Mouse (Mus musculus): Measurements from ENCODE around the gene Nthl1.
"Not testable (repeated sequence)": the region's sequence is repeated elsewhere in the genome, so short reads cannot be mapped to it uniquely, and the experiment has no call there.

Nthl1 gene

DNA sequence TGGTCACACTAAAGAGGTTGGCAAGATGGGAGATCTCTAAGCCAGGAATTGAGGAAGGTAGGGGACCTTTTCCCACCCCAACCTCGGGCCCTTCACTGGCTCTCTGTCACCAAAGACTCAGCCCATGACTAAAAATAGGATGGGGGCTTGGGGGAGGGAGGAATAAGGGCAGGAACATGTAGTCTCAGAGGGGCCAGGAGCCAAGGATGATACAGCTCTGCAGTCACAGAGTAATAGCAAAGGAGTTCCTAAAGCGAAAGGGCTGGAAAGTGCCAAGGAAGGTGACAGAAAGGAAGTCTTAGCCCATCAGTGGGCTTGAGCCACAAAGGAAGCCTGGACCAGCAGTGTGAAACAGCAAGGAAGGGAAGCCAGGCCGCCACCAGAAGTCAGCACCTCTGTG lies 19.4 kb downstream of the Nthl1 start:
- DNase-seq = no peak

DNA sequence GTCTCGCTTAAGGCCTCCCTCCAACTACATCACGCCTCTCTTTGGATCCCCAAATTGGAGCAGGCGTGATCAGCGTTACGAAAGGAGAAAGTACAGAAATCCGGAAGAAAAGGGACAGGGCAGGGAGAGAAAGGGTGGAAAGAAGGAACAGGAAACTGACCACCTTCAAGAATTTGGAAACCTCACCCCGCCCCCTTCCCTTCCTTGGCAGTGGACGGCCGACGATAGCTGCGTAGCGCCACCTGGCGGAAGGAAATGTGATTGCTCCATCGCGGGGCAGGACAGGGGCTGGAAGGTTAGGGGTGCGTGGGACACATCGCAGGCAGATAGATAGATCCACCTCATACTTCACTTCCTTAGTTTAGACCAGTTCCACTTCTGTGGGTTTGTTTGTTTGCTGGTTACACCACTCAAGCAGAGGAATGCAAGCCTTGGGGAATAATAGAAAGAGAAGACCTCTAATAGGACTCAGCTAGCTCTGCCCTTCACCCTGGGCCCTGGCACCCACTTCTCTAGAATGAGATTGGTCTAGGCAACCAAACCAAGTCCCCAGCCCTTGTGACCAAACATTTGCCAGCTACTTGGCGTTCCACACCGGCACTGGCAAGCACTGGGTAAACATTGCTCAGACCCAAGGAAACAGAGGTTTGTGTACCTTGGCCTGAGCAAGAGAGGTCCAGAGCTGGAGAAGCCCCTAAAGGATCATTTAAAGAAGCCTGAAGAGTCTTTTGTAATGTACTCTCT lies 21.7 kb downstream of the Nthl1 start:
- peak; percentile 77 to 92 for DNase-seq

DNA sequence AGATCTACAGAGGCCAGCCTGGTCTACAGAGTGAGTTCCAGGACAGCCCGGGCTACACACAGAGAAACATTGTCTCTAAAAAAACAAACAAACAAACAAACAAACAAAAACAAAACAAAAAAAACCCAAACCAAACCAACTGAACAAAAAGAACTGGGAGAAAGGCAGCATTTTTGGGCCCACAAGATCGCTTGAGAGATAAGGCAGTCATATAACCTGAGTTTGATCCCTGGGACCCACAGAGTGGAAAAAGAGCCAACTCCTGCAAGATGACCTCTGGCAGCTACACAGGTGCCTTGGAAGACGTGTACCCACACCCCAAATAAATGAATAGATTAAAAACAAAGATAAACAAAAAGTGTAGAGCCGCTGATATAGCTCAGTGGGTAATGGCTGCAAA lies 22.5 kb downstream of the Nthl1 start:
- no peak for DNase-seq

DNA sequence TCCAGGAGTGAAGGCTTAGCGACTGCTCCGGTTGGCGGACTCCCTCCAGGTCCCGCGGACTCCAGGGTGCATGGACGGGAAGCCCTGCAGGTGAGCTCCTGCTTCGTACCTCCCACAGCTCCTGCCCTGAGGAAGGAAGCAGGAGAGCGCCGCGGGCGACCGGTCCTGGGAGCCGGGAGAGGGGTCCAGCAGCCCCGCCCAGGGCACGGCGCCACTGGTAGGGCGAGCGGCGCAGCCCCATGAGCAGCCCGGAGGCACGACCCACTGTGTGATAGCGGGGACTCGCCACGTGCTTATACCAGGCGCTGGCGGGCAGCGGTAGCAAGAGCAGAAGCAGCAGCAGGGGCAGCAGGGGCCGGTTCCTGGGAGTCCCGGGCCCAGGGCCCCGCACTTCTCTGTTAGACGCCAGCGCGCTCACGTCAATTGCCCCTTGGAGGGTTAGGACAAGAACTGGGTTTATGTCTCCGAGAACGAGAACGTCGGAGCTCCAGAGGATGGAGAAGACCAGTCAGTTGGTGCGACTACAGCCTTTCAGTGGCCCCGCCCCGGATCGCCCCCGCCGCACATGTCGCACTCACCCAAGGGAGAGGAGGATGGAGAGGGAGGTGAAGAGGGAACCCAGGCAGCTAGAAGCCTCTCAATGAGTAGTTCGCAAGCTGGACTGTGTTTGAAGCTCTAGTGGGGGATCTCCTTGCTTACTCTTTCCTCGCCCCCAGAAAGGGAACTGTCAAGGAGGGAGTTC lies 25.7 kb downstream of the Nthl1 start, which contains the start of gene Npw:
Gene Npw, minus strand, starts transcription at position 441 of the 742 bp plus-strand sequence.
- DNase-seq = peak in 1 of 2 experiments; percentile 52

DNA sequence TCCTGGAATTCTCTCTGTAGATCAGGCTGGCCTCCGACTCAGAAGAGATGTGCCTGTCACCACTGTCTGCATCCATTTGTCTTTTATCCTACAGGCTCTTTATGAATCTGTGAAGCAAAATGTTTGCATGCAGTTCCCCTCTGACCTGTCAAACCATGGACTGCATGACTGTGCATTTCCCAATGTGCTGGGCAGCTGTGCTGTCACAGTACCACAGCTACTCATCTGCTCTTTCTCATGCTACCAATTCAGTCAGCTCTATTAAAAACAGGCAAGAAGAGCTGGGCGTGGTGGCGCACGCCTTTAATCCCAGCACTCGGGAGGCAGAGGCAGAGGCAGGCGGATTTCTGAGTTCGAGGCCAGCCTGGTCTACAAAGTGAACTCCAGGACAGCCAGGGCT lies 34.5 kb downstream of the Nthl1 start:
- not testable (repeated sequence) for DNase-seq

DNA sequence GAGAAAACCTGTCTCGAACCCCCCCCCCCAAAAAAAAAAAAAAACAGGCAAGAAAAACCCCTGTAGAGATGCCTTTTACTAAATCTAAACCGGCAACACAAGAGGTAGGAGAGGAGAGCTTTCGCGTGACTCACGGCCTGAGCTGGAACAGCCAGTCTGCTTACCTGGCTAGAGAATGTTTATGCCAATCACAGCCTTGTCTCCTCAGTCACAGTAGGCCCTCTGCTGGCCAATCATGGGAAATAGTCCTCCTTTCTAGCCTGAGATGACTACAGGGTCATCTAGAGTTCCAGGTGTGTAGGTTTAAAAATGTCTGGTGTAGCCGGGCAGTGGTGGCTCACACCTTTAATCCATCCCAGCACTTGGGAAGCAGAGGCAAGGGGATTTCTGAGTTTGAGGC lies 34.9 kb downstream of the Nthl1 start:
- peak; percentile 83 to 86 for DNase-seq

DNA sequence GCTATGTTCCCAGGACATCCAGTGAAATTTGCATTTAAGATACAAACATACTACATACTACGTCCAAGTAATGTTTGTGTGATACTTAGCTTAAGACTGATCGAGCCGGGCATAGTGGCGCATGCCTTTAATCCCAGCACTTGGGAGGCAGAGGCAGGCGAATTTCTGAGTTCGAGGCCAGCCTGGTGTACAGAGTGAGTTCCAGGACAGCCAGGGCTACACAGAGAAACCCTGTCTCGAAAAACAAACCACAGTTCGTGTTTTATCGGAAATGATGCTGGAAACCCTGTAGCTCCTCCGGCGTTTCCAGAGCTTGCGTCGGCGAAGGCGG lies 36.7 kb downstream of the Nthl1 start:
- not testable (repeated sequence) for DNase-seq

DNA sequence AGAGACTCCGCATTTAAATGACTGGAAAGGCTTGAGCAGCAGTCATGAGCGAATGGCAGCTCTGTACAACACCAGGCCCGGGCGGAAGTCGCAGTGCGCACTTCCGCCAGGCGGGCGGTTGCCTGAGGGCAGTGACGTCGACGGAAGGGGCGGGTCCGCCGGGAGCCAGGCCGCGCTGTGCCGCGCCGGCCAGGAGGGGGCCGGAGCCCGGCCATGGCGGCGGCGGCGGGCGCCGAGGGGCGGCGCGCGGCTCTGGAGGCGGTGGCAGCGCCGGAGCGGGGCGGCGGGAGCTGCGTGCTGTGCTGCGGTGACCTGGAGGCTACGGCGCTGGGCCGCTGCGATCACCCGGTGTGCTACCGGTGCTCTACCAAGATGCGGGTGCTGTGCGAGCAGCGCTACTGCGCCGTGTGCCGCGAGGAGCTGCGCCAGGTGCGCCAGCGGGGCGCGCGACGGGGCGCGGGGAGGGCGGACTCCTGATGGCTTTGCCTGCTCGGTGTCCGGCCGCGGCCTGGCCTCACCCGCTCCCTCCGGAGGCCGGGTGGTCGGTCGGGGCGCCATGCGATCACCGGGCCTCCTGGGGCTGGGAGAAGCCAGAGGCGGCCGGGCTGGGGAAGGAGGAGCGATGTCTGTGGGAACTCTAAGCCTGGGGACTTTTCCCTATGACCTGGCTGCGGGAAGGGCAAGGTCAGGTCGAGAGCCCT lies 37.2 kb downstream of the Nthl1 start, which contains the start of gene Zfp598:
Gene Zfp598, plus strand, starts transcription at position 143 of the 701 bp plus-strand sequence.
- DNase-seq = peak; percentile 96 to 99

DNA sequence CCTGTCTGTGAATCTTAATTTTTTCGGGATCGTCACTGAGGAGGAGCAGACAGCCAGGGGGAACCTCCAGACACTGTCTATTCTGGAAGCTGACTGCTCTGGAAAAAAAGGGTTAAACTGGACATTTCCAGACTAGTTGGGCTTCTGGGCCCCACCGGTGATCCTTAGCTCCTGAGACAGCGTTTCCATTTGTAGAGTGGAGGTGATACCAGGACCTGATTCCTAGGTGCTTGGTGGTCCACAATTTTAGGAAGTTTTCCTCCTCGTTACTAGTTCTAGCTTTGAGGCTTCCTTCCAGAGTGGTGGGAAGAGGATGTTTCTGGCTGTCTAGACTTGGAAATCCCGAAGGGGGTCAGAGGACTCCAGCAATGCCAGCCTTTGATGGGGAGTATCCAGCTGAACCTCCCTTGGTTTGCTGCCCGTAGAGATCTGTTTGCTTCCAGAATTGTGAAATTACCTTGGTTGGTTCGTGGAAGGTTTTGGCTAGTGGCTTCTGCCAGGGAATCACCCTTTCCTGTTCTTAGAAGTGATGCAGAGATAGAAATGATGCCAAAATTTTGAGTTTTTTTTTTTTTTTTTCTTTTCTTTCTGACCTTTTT lies 37.9 kb downstream of the Nthl1 start:
- DNase-seq = no peak

DNA sequence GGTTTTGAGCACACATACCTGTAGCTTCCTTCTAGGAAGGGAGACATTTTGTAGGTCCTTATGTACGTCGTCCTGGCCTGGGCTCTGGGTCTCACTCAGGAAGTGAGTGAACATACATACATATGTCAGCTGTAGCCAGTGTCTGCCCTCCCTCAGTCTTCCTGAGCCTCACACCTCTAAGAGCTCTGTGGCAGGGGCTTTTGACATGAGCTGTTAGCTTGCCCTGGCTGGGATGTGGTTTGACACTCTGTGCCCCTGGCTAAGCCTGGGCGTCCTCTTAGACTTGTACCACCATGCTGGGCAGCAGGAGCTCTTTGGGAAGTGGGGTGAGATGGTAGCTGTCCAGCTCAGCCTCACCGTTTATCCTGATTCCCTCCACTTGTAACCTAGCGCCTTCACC lies 38.9 kb downstream of the Nthl1 start:
- DNase-seq = no peak

DNA sequence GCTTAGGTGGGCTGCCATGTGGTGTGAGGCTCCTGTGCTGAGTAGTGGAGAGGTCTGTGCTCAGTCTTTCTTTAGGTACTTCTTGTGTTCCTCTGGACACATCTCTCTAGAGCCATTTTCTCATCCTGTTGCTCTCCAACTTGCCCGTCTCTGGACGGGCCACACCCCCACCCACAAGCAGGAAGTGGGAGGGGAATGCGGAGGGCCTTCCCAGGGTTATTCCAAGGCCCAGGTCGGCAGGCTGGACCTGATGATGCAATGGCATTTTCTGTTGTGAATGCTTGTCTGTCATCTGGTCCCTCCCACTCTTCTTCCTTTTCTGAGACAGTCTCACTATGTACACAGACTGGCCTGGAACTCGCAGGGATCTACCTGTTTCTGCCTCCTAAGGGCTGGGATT lies 39.7 kb downstream of the Nthl1 start:
- peak; percentile 79 to 81 for DNase-seq

DNA sequence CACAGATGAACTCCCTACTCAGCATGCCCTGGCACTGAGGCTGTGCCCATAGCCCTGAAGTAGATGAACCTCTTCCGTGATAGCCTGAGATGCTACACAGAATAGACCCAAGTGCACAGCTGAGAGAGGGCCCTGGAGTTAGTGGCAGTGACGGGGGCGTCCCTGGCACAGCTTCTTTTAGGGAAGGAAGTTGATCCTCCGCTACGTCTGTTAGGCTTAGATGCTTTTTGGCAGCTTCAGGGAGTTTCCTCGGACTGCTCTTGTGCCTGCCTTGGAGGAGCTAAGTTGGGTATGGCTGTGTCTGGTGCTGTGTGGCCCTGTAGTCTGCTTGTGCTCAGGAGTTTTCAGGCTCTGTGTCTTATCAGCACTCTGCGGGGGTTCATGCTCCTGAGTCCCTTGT lies 41.8 kb downstream of the Nthl1 start:
- no peak for DNase-seq

DNA sequence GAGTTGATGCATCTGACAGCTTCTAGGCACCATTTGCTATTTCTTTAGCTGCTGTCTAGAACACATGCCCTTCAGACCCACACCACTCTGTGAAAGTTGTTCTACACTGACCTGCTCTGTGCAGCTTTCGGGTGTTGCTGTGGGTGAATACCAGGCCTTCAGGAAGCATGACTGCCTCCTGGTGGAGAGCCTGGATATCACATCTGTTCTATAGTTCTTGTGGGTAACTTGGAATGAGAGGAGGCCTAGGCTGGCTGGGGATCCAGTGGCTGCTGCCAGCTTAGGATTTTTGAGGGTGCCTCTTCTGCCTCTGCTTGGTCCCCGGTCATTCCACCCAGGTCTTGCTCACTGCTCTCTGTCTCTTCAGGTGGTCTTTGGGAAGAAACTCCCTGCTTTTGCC lies 43.7 kb downstream of the Nthl1 start:
- peak; percentile 63 to 83 for DNase-seq

DNA sequence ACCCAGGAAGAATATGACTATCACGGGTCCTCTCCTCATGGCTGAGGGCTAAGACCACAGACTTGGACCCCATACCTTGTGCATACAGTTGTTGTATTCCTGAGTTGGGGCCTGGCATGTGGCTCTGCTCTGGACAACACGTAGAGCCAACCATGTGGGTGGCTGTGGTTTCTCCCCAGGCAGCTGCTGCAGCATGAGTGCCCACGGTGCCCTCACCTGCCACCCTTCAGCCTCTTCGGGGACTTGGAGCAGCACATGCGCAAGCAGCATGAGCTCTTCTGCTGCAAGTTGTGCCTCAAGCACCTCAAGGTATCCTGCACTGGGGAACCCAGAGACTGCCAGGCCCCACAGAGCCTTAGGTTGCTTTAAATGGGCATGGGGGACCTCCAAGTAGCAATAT lies 44.4 kb downstream of the Nthl1 start:
- DNase-seq = no peak

DNA sequence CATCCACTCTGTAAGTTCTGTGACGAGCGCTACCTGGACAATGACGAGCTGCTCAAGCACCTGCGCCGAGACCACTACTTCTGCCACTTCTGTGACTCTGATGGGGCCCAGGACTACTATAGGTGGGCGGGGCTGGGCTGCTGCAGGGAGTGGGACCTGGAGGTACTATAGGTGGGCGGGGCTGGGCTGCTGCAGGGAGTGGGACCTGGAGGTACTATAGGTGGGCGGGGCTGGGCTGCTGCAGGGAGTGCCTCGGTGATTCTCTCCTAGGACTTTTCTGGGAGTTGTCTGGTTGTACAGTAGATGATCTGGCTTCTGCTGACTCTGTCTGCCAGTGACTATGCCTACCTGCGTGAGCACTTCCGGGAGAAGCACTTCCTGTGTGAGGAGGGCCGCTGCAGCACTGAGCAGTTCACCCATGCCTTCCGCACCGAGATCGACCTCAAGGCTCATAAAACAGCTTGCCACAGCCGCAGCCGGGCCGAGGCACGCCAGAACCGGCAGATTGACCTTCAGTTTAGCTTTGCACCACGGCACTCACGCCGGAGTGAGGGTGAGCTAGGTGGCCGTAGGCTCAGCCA lies 45.1 kb downstream of the Nthl1 start:
- no peak for DNase-seq

DNA sequence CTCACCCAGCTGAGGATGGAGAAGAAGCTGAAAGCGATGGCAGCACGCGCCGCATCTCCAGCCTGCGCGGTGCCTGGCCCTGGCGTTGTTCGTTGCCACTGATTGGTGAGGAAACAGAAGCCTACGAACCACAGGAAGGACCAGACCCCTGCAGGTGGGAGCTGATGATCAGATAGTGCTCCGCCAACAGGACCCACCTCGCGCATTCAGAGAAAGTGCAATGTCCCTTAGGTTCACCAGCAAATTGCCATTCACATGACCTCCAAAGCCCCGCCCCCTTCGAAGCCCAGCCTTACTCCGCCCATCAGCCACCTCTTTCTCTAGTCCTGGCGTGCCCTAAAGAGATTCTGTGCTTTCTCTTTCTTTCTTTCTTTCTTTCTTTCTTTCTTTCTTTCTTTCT lies 54.0 kb downstream of the Nthl1 start:
- DNase-seq = peak; percentile 59 to 80

DNA sequence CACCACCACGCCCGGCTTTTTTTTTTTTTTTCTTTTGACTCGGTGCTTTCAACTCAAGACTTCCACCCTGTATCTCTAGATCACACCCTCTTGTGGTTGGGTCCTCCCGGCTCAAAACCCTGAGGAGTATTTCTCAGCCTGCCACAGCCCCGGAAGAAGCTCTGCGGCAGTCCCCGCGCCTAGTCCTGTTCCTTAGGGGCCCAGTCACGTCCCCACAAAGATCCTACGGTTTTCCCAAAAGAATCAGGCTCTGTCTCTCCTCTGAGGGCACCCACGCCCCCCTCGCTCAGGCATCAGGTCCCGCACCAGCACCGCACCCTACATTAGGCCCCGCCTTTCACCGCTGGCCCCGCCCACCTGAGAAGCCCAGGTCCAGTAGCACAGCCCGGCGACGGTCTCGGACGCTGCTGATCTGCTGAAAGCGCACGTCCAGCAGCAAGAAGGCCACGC lies 54.7 kb downstream of the Nthl1 start:
- DNase-seq = peak; percentile 64 to 85

DNA sequence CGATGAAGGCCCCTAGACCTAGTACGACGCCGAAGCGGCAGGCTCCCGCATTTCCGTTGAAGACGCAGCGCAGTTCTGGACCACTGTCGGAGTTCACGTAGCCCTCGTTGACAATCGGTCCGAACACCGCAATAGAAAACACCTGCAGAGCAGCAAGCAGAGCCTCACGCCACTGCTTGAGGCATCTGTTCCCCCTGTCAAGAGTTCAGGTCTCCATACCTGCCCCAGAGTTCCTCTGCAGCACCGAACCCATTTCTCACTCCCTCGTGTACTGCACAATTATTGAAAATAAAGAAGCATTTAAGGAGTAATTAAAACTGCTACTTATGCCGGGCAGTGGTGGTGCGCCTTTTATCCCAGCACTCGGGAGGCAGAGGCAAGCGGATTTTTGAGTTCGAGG lies 55.1 kb downstream of the Nthl1 start:
- no peak for DNase-seq
